Mouse (Mus musculus): ENCODE measurements around the gene Gm11595. TPM values are rescaled to one million over a fixed set of nuclear protein-coding genes. Genes with fewer than 3 reads are reported as not detected.
"Not testable (repeated sequence)": the region's sequence is repeated elsewhere in the genome, so short reads cannot be mapped to it uniquely, and the experiment has no call there.

The Gm11595 gene
- polyA plus RNA-seq (2012; rRNA removed), result not detected in 2 replicates

- DNase-seq (ENCODE audit: low read depth), result not testable (repeated sequence)
These were observed at the start of gene Gm11595 for GRCm38 (mm10) chr11:99772813-99773212. Gm11595 (minus strand) TSS chr11:99772913.

- not testable (repeated sequence) for DNase-seq (ENCODE audit: low read depth)
These were observed 42.9 kb upstream of the Gm11595 start, which contains the start of gene Gm11564 for GRCm38 (mm10) chr11:99815566-99815965. Gm11564 (minus strand) TSS chr11:99815666.

DNA sequence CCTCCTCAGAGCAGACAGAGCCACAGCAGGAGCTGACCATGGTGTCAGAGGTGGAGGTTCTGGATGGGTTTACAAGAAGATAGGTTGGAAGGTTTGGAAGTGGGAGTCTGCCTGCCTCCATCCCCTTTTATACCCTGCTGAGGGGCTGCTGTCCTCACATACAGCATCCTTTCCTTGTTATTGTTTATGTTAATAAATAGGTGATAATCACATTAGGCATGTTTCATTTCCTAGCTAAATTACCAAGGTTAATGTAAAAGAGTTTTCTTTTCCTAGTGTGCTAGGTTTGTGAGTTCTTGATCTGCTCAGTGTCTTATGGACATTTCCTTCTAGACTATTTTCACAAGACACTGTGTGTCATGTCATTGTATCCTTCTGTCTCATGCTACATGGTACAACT lies 37.1 kb upstream of the Gm11595 start, which contains the start of gene Krtap4-13:
Gene Krtap4-13, minus strand, starts transcription at position 101 of the 400 bp plus-strand sequence.
- not testable (repeated sequence) for DNase-seq (ENCODE audit: low read depth)

DNA sequence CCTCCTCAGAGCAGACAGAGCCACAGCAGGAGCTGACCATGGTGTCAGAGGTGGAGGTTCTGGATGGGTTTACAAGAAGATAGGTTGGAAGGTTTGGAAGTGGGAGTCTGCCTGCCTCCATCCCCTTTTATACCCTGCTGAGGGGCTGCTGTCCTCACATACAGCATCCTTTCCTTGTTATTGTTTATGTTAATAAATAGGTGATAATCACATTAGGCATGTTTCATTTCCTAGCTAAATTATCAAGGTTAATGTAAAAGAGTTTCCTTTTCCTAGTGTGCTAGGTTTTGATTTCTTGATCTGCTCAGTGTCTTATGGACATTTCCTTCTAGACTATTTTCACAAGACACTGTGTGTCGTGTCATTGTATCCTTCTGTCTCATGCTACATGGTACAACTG lies 31.6 kb upstream of the Gm11595 start, which contains the start of gene Gm11554:
Gene Gm11554, minus strand, starts transcription at position 101 of the 400 bp plus-strand sequence.
- DNase-seq (ENCODE audit: low read depth), result not testable (repeated sequence)

GRCm38 (mm10) chr11:99798832-99799231 lies 26.1 kb upstream of the Gm11595 start, which contains the start of gene Gm11569:
Gm11569 (minus strand) TSS chr11:99798932.
- not testable (repeated sequence) for DNase-seq (ENCODE audit: low read depth)

DNA sequence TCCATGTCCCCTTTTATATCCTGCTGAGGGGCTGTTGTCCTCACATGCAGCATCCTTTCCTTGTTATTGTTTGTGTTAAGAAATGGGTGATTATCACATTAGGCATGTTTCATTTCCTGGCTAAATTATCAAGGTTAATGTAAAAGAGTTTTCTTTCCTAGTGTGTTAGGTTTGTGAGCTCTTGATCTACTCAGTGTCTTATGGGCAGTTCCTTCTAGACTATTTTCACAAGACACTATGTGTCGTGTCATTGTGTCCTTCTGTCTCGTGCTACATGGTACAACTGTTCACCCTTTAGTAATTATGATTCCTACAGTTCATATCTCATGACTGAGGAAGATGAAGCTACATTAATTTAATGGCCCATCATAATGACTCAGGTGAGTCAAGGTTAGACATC lies 20.7 kb upstream of the Gm11595 start, which contains the start of gene Gm11596:
Gene Gm11596, minus strand, starts transcription at position 101 of the 400 bp plus-strand sequence.
- DNase-seq (ENCODE audit: low read depth), result no peak

DNA sequence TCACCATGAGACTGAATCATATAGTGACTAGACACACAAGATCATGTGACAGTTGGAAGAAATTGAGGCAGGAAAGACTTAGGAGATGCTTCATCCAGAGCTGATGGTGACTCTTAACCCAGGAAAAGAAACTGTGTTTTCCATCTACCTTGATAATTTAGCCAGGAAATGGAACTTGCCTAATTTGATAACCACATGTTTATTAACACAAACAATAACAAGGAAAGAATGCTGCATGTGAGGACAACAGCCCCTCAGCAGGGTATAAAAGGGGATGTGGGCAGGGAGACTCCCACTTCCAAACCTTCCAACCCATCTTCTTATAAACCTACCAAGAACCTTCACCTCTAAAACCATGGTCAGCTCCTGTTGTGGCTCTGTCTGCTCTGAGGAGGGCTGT lies 12.2 kb upstream of the Gm11595 start, which contains the start of gene Krtap4-9:
Gene Krtap4-9, plus strand, starts transcription at position 301 of the 400 bp plus-strand sequence.
- DNase-seq (ENCODE audit: low read depth), result not testable (repeated sequence)

DNA sequence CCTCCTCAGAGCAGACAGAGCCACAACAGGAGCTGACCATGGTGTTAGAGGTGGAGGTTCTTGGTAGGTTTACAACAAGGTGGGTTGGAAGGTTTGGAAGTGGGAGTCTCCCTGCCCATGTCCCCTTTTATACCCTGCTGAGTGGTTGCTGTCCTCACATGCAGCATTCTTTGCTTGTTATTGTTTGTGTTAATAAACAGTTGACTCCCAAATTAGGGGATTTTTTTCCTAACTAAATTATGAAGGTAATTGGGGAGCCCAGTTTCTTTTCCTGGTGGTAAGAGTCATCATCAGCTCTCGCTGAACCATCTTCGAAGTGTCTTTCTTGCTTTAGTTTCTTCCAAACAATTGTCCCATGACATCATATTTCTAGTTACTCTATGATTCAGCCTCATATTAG lies 7.9 kb upstream of the Gm11595 start, which contains the start of gene Krtap4-8:
Gene Krtap4-8, minus strand, starts transcription at position 101 of the 400 bp plus-strand sequence.
- DNase-seq (ENCODE audit: low read depth), result no peak

GRCm38 (mm10) chr11:99778401-99778800 lies 5.7 kb upstream of the Gm11595 start:
- no peak for DNase-seq (ENCODE audit: low read depth)

DNA sequence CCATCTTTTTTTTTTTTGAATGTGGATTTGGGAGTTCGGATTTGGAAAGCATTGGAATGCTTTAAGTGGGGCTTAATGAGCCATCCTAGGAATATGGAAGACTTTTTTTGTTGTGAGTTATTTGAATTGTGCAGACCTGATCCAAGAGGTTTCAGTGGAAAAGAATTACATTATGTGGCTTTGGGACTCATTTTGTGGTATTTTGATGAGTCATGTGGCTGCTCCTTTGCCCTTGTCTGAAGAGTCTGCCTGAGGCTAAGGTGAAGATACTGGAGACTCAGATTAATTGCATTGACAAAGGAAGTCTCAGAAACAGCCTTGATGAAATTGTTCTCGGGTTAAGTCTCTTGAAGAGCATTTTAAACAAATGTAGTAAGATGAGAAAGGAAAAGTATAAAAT lies 4.3 kb downstream of the Gm11595 start:
- DNase-seq (ENCODE audit: low read depth), result no peak

DNA sequence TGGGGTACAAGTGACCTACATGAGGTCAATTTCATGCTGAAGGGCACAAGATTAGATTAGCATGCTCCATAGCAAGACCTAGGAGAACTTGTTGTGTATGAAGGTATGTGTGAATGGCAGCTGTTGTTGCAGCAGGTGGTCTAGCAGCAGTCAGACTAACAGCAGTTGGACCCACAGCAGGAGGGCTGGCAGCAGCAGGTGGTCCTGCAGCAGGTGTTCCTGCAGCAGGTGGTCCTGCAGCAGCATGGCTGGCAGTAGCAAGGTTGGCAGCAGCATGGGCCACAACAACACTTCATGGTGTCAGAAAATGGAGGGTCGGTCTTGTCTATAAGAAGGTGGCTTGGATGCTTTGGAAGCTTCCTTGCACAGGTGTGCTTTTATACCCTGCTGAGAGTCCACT lies 13.8 kb downstream of the Gm11595 start:
- DNase-seq (ENCODE audit: low read depth), result no peak

GRCm38 (mm10) chr11:99743985-99744384 lies 28.7 kb downstream of the Gm11595 start:
- DNase-seq (ENCODE audit: low read depth), result no peak

GRCm38 (mm10) chr11:99734190-99734589 lies 38.5 kb downstream of the Gm11595 start, which contains the start of gene Gm14180:
Gm14180 (minus strand) TSS chr11:99734290.
- DNase-seq (ENCODE audit: low read depth), result no peak

GRCm38 (mm10) chr11:99724061-99724460 lies 48.7 kb downstream of the Gm11595 start:
- DNase-seq (ENCODE audit: low read depth), result no peak

Other genes starting within 250 kb of the Gm11595 start
- gene Krt40, start 229.8 kb downstream of the Gm11595 start, polyA plus RNA-seq (2012; rRNA removed), result not detected in 2 replicates
- gene Krtap3-3, start 222.0 kb downstream of the Gm11595 start, polyA plus RNA-seq (2012; rRNA removed), result 0.66 and 1.0 TPM in 2 replicates
- not detected in 2 replicates for gene Krtap3-2, start 216.1 kb downstream of the Gm11595 start, polyA plus RNA-seq (2012; rRNA removed)
- not detected in 2 replicates for gene Gm11939, start 213.4 kb downstream of the Gm11595 start, polyA plus RNA-seq (2012; rRNA removed)
- not detected in 2 replicates for gene Krtap3-1, start 206.3 kb downstream of the Gm11595 start, polyA plus RNA-seq (2012; rRNA removed)
- gene Krtap1-5, start 191.9 kb downstream of the Gm11595 start, polyA plus RNA-seq (2012; rRNA removed), result not detected in 2 replicates
- gene Krtap1-4, start 189.3 kb downstream of the Gm11595 start, polyA plus RNA-seq (2012; rRNA removed), result not detected in 2 replicates
- not detected in 2 replicates for gene Krtap1-3, start 181.6 kb downstream of the Gm11595 start, polyA plus RNA-seq (2012; rRNA removed)
- gene Krtap9-3, start 174.8 kb downstream of the Gm11595 start, polyA plus RNA-seq (2012; rRNA removed), result not detected in 2 replicates
- not detected in 2 replicates for gene Gm11938, start 169.6 kb downstream of the Gm11595 start, polyA plus RNA-seq (2012; rRNA removed)
- not detected in 2 replicates for gene Gm11937, start 162.7 kb downstream of the Gm11595 start, polyA plus RNA-seq (2012; rRNA removed)
- gene Krtap2-4, start 158.1 kb downstream of the Gm11595 start, polyA plus RNA-seq (2012; rRNA removed), result not detected in 2 replicates
- gene Gm11562, start 152.5 kb downstream of the Gm11595 start, polyA plus RNA-seq (2012; rRNA removed), result not detected in 2 replicates
- gene Krtap4-1, start 144.7 kb downstream of the Gm11595 start, polyA plus RNA-seq (2012; rRNA removed), result not detected in 2 replicates
- gene Krtap4-2, start 137.8 kb downstream of the Gm11595 start, polyA plus RNA-seq (2012; rRNA removed), result not detected in 2 replicates
- gene Krtap4-7, start 128.8 kb downstream of the Gm11595 start, polyA plus RNA-seq (2012; rRNA removed), result not detected in 2 replicates
- gene Gm11555, start 122.7 kb downstream of the Gm11595 start, polyA plus RNA-seq (2012; rRNA removed), result not detected in 2 replicates
- gene Gm11563, start 114.0 kb downstream of the Gm11595 start, polyA plus RNA-seq (2012; rRNA removed), result not detected in 2 replicates
- not detected in 2 replicates for gene Krtap4-6, start 107.0 kb downstream of the Gm11595 start, polyA plus RNA-seq (2012; rRNA removed)
- not detected in 2 replicates for gene Gm14190, start 82.2 kb downstream of the Gm11595 start, polyA plus RNA-seq (2012; rRNA removed)
- not detected in 2 replicates for gene Gm14180, start 38.6 kb downstream of the Gm11595 start, polyA plus RNA-seq (2012; rRNA removed)
- gene Krtap4-8, start 7.8 kb upstream of the Gm11595 start, polyA plus RNA-seq (2012; rRNA removed), result not detected in 2 replicates
- gene Krtap4-9, start 12.3 kb upstream of the Gm11595 start, polyA plus RNA-seq (2012; rRNA removed), result not detected in 2 replicates
- not detected in 2 replicates for gene Gm11596, start 20.6 kb upstream of the Gm11595 start, polyA plus RNA-seq (2012; rRNA removed)
- gene Gm11569, start 26.0 kb upstream of the Gm11595 start, polyA plus RNA-seq (2012; rRNA removed), result not detected in 2 replicates
- gene Gm11554, start 31.5 kb upstream of the Gm11595 start, polyA plus RNA-seq (2012; rRNA removed), result not detected in 2 replicates
- gene Krtap4-13, start 37.0 kb upstream of the Gm11595 start, polyA plus RNA-seq (2012; rRNA removed), result not detected in 2 replicates
- not detected in 2 replicates for gene Gm11564, start 42.8 kb upstream of the Gm11595 start, polyA plus RNA-seq (2012; rRNA removed)
- not detected in 2 replicates for gene 2300003K06Rik, start 65.2 kb upstream of the Gm11595 start, polyA plus RNA-seq (2012; rRNA removed)
- gene Krtap4-16, start 78.7 kb upstream of the Gm11595 start, polyA plus RNA-seq (2012; rRNA removed), result not detected in 2 replicates
- gene Gm11568, start 85.0 kb upstream of the Gm11595 start, polyA plus RNA-seq (2012; rRNA removed), result not detected in 2 replicates
- not detected in 2 replicates for gene Gm11559, start 91.6 kb upstream of the Gm11595 start, polyA plus RNA-seq (2012; rRNA removed)
- not detected in 2 replicates for gene Krtap9-1, start 100.5 kb upstream of the Gm11595 start, polyA plus RNA-seq (2012; rRNA removed)
- not detected in 2 replicates for gene Gm11567, start 106.3 kb upstream of the Gm11595 start, polyA plus RNA-seq (2012; rRNA removed)
- not detected in 2 replicates for gene Krtap31-1, start 135.0 kb upstream of the Gm11595 start, polyA plus RNA-seq (2012; rRNA removed)
- gene Gm11565, start 141.8 kb upstream of the Gm11595 start, polyA plus RNA-seq (2012; rRNA removed), result not detected in 2 replicates
- gene Krtap31-2, start 163.4 kb upstream of the Gm11595 start, polyA plus RNA-seq (2012; rRNA removed), result not detected in 2 replicates
- not detected in 2 replicates for gene Krtap9-5, start 175.6 kb upstream of the Gm11595 start, polyA plus RNA-seq (2012; rRNA removed)
- not detected in 2 replicates for gene Krtap29-1, start 206.1 kb upstream of the Gm11595 start, polyA plus RNA-seq (2012; rRNA removed)
- gene Krtap16-1, start 213.7 kb upstream of the Gm11595 start, polyA plus RNA-seq (2012; rRNA removed), result not detected in 2 replicates
- gene Krtap17-1, start 221.1 kb upstream of the Gm11595 start, polyA plus RNA-seq (2012; rRNA removed), result not detected in 2 replicates
- 0.09 TPM in 1 of 2 replicates, not detected in the other for gene Krt33a, start 243.3 kb upstream of the Gm11595 start, polyA plus RNA-seq (2012; rRNA removed)

Data from gonadal fat pad, adult 2 months (tissue).